Mouse (Mus musculus) thymus, postnatal 10 days (tissue): ENCODE results near the gene Dlgap4.

Experiments
- DNase-seq, 2 experiments: peaks; one replicate each; pipeline ENCODE4 v3.0.0; 2021; ENCODE audit warnings: low spot score in 2 of 2

Dlgap4 gene

DNA sequence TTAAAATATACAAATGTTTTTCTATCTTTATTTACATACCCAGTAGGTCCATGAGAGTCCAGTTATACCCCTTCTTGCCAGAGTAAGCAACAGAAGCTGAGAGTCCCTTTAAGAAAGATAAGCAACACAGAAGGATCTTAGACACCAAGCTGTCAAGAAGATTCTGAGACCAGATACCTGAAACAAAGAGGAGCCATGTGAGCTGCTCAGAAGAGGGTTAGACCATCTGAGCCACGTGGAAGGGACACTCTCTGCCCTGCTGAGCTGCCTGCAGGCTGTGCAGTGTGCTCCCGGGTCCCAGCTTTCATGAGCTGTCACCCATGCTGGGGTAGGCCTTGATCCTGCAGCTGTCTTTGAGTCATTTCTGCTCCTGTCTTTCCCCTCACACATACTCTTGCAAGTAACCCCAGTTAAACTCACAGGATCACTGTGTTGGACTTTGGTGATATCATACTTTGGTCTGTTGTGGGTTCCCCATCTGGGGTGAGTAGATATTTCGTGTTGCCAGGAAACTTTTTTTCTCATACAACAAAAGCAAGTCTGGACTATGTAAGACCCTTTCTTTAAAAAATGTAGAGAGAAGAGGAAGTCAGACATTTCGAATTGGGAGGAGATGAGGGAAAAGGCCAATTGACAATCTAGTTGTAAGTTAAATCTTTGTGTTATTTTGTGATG lies 190.3 kb downstream of the Dlgap4 start:
- no peak for DNase-seq

DNA sequence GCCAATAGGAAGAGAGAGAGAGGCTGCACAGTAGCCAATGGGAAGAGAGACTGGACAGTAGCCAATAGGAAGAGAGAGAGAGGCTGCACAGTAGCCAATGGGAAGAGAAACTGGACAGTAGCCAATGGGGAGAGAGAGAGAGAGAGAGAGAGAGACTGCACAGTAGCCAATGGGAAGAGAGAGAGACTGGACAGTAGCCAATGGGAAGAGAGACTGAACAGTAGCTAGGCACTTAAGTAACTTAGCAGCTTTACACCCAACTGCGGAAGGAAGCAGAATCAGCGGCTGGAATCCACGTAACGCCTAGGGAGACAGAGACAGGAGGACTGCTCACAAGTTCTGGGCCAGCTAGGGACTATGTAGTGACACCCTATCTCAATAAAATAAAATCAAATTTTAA lies 191.1 kb downstream of the Dlgap4 start:
- DNase-seq: no peak

DNA sequence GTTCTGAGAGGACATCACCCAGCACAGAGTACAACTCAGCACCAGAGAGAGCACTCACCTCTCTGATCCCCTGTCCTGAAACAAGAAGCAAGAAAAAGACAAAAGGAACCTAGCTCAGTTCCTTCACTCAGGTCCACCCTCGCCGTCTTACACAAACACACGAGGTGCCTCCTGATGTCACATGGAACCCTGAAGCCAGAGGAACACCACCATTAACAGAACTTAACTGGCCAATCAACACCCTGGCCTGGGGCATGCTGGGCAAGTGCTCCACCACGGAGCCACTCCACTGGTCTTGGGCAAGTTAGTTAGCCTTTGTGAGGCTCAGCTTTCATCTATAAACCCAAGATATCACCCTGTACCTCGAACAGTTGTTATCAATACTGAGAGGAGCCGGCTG lies 193.4 kb downstream of the Dlgap4 start:
- DNase-seq: no peak

DNA sequence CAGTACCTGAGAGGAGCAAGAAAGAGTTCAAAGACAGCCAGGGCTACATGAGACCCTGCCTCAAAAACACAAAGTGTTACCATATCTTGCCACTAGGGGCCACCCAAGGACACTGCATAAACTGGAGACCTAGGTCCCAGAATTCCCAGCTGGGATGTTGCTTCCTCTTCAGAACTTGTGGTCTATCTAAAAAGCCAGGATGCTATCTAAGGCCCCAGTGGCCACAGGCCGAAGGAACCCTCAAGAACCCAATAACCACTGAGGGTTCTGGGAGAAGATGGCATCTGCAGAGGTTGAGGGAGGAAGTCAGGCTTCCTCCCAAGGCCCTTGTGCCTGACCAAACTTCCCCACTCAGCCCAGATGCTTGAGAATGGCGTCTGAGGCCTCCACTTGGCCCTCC lies 196.1 kb downstream of the Dlgap4 start:
- DNase-seq: peak; percentile 7 to 51

DNA sequence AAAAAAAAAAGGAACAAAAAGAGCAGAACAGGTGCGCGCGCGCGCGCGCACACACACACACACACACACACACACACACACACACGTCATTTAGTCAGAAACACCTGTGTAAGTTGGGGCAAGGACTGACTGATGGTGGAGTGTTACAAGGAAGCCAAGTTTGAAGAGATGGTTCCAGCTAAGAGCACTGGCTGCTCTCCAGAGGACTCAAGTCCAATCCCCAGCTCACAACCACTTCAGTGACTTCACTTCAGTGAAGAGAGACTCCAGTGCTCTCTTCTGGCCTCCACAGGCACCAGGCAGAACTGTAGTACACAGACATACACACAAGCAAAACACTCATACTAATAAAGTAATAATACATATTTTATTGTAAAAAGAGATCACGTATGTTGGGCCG lies 197.2 kb downstream of the Dlgap4 start:
- DNase-seq: no peak

DNA sequence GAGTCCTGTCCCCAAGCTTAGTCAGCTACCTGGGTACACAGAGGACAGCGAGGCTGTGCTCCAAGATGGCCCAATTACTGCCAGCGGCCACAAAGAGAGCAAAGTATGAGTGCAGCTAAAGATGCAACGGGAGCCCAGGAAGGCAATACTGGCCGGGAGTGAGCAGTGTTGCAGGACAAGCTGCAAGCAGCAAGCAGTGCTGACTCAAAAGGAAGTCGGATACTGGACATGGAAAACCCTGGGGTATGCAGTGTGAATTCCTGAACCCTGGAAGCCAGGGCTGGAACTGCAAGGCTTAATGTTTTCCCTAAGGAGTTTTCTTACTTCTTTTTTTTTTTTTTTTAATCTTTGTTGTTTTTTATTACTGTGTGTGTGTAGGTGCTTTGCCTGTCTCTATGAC lies 198.1 kb downstream of the Dlgap4 start:
- DNase-seq: no peak
